Mouse (Mus musculus) stomach, embryonic 16.5 days (tissue): Measurements from ENCODE around the gene Sugct. TPM values are rescaled to one million over a fixed set of nuclear protein-coding genes. Genes with fewer than 3 reads are reported as not detected.

Experiments used
- ATAC-seq: fragments of 200-750 bp; cut with Nextera tagmentation; 2 replicates; pipeline ENCODE4 v1.8.0; 2017; ENCODE audit warnings: moderate number of reproducible peaks, moderate TSS enrichment; ENCODE audit not compliant: insufficient read depth, low FRiP score
- H3K27ac ChIP-seq: fragments of 300-500 bp; sonication (generic); 2 replicates; pipeline ENCODE4 v1.5.1; 2014; ENCODE audit warnings: low read length
- H3K27me3 ChIP-seq: fragments of 300-500 bp; sonication (generic); 2 replicates; pipeline ENCODE4 v1.6.1; 2014; ENCODE audit warnings: low read length, control low read depth, mixed read lengths; ENCODE audit not compliant: control insufficient read depth, insufficient read depth
- H3K36me3 ChIP-seq: fragments of 300-500 bp; sonication (generic); 2 replicates; pipeline ENCODE4 v1.6.1; 2014; ENCODE audit warnings: low read length; ENCODE audit not compliant: control insufficient read depth, insufficient read depth
- H3K4me1 ChIP-seq: fragments of 300-500 bp; sonication (generic); 2 replicates; pipeline ENCODE4 v1.6.1; 2014; ENCODE audit warnings: low read length, control low read depth, mixed read lengths; ENCODE audit not compliant: control insufficient read depth, insufficient read depth
- H3K4me2 ChIP-seq: fragments of 300-500 bp; sonication (generic); 2 replicates; pipeline ENCODE4 v1.6.1; 2014; ENCODE audit warnings: low read depth, low read length, mixed read lengths
- H3K4me3 ChIP-seq: fragments of 300-500 bp; sonication (generic); replicated peaks from 2 replicates; pipeline ENCODE4 v1.5.1; 2014; ENCODE audit warnings: mild to moderate bottlenecking, low read length
- H3K9ac ChIP-seq: fragments of 300-500 bp; sonication (generic); 2 replicates; pipeline ENCODE4 v1.6.1; 2014; ENCODE audit warnings: low read length
- H3K9me3 ChIP-seq: fragments of 300-500 bp; sonication (generic); replicated peaks from 2 replicates; pipeline ENCODE4 v1.6.1; 2016; ENCODE audit warnings: low read length, control low read depth; ENCODE audit not compliant: control insufficient read depth
- WGBS: fragments of 180-500 bp; shearing (Covaris S2); extraction: QIAGEN DNeasy Blood & Tissue Kit; methylation state at CpG from one replicate; pipeline ENCODE4 v1.1.7; 2014; 5-methylcytosine and 5-hydroxymethylcytosine counted together
- polyA plus RNA-seq: library from polyadenylated mRNA; unstranded; fragments of >200 nt; fragmentation: Nextera tagmentation; extraction: Ambion mirVana; gene quantifications from 2 replicates; pipeline ENCODE4 v1.2.1, GENCODE M21; 2015

Gene Sugct
- polyA plus RNA-seq, 1 experiment from 2014 or later: 6.6 TPM

DNA sequence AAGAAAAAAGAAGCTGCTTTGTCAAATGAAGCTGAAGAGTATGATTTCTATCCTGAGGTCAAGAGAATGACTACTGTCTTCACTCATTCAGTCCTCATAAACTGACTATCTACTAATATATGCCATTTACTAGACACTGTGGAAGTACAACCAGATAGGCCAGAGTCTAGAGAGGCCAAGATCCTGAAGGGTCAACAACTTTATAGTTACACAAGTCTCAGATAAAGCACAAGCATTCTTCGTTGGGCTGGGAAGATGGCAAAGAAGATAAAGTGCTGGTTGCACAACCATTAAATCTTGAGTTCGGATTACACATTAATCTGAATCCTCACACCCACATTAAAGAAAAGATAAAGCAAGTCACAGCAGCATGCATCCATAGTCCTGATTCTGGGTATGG lies 653.0 kb downstream of the Sugct start:
- Histone ChIP-seq H3K4me3 (no peak overlapping the region), H3K27me3 (no peaks in the 10 kb centered on the region), H3K4me1 (no peaks in the 10 kb centered on the region), H3K36me3 (no peaks in the 10 kb centered on the region), H3K27ac (no peak overlapping the region), H3K9ac (no peak overlapping the region), H3K4me2 (no peak overlapping the region), H3K9me3 (no peaks in the 10 kb centered on the region)
- no peak for ATAC-seq
- WGBS: 68% methylated on average over 2 of the region's 2 CpGs

DNA sequence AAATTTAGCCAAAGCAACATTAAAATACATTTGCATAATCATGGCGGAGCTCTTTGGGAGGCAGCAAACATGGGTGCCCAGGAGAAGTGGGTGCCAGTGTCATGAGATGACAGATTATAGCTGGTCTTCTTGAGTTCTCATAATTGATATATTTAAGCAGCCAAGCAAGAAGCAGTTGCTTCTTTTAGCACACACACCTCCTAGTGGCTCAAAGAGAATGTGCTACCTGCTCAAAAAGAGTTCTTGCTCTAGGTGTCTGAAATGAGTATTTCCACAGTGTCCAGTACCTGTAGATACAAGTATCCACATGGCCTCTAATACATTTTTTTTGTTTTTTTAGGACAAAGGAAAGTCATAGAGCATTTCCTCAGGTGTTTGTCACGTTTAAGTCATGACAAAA lies 655.6 kb downstream of the Sugct start:
- Histone ChIP-seq H3K9me3 (no peaks in the 10 kb centered on the region), H3K36me3 (no peaks in the 10 kb centered on the region), H3K4me1 (no peaks in the 10 kb centered on the region), H3K4me2 (no peak overlapping the region), H3K27ac (no peak overlapping the region), H3K27me3 (no peaks in the 10 kb centered on the region), H3K9ac (no peak overlapping the region), H3K4me3 (no peak overlapping the region)
- WGBS: 73% methylated on average over 2 of the region's 2 CpGs
- no peak for ATAC-seq

DNA sequence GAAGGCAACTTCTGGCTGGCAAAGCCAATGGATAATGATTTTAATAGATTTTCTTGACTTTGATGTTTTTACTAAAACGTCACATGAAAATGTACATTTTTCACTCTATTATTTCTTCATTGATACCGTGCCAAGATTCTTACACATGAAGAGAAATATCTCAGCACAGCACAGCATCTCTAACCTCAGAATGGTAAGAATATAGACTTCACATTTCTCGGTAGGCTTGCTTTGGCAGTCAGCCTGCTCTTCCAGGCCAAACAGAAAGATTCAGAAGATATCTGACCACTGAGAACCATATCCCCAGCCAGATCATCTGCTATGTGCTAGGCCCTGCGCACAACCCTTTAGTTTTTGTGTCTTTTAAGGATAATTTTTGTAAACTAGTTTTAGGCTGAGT lies 657.0 kb downstream of the Sugct start:
- Histone ChIP-seq H3K4me2 (peak overlapping the region; percentile 4; the same call in 1 of the 2 replicates), H3K27me3 (no peaks in the 10 kb centered on the region), H3K9me3 (no peaks in the 10 kb centered on the region), H3K36me3 (no peaks in the 10 kb centered on the region), H3K9ac (no peak overlapping the region), H3K4me3 (no peak overlapping the region), H3K4me1 (no peaks in the 10 kb centered on the region), H3K27ac (no peak overlapping the region)
- no peak for ATAC-seq
- WGBS: 66% methylated on average over 4 of the region's 4 CpGs

DNA sequence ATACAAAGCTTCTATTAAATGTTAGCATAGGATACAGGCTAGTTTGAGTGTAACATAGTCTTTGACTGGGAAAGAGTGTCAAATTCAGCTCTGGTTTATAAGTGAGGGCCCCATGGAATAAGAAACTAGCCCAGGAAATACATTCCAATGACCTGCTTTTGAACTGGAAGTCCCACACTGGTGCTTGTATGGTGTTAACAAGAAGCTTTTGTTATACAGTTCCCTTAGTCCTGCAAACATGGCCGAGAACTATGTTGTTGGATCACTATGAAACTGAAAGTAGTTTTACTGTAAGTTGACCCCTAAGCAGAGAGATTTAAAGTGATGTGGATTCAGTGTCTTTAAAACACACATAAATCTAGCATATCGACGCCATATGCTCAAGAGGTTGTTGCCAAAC lies 657.5 kb downstream of the Sugct start:
- no peak overlapping the region for H3K27ac ChIP-seq
- no peak for ATAC-seq
- H3K36me3 ChIP-seq: no peaks in the 10 kb centered on the region
- no peaks in the 10 kb centered on the region for H3K4me1 ChIP-seq
- no peak overlapping the region for H3K9ac ChIP-seq
- no peaks in the 10 kb centered on the region for H3K9me3 ChIP-seq
- H3K27me3 ChIP-seq: no peaks in the 10 kb centered on the region
- 49% methylated on average over 3 of the region's 3 CpGs for WGBS
- peak overlapping the region; percentile 4; the same call in 1 of the 2 replicates for H3K4me2 ChIP-seq
- no peak overlapping the region for H3K4me3 ChIP-seq

DNA sequence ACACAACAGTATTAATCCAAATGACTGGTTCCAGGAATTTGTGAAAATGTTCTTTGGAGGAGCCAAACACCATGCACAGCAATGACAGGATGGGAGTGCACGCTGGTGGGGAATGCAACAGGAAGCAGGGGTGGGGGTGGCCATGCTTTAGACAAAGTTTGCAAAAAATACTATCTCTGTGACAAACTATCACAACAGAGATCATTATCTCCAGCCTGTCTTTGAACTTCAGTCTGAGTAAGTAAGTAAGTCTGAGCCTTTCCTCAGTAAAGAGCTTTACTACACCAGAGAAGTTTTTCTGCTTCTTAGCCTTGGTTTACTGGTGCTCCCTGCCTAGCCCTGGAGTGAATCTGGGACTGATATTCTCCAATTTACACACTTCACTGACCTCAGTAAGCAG lies 664.6 kb downstream of the Sugct start:
- 67% methylated on average over 1 of the region's 1 CpGs for WGBS
- no peak overlapping the region for H3K9ac ChIP-seq
- no peak overlapping the region for H3K4me3 ChIP-seq
- H3K4me1 ChIP-seq: no peaks in the 10 kb centered on the region
- no peak for ATAC-seq
- no peak overlapping the region for H3K27ac ChIP-seq
- no peaks in the 10 kb centered on the region; the same call in 1 of the 2 replicates for H3K9me3 ChIP-seq
- H3K36me3 ChIP-seq: no peaks in the 10 kb centered on the region
- no peaks in the 10 kb centered on the region for H3K27me3 ChIP-seq
- H3K4me2 ChIP-seq: no peak overlapping the region

DNA sequence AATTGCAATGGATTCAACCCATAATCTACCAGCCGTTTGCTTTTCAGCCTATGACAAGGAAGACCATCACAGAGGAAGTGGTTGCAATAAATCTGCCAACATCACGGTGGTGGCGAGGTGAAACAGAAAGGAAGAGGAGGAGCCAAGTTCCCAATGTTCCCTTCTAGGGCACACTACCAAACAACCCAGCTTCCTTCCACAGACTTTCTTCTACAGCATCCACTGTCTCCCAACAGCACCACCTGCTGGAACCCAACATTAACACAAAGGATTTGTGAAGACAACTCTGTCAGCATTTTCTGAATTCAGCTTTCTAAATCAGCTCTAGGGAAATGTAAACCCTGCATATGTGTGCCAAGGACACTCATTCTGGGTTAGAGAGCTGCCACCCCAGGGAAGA lies 666.8 kb downstream of the Sugct start:
- Histone ChIP-seq H3K9me3 (no peaks in the 10 kb centered on the region; the same call in 1 of the 2 replicates), H3K27ac (no peak overlapping the region), H3K4me1 (no peaks in the 10 kb centered on the region), H3K27me3 (no peaks in the 10 kb centered on the region), H3K36me3 (no peaks in the 10 kb centered on the region), H3K4me2 (no peak overlapping the region), H3K4me3 (no peak overlapping the region), H3K9ac (no peak overlapping the region)
- WGBS: 47% methylated on average over 3 of the region's 3 CpGs
- ATAC-seq: no peak

DNA sequence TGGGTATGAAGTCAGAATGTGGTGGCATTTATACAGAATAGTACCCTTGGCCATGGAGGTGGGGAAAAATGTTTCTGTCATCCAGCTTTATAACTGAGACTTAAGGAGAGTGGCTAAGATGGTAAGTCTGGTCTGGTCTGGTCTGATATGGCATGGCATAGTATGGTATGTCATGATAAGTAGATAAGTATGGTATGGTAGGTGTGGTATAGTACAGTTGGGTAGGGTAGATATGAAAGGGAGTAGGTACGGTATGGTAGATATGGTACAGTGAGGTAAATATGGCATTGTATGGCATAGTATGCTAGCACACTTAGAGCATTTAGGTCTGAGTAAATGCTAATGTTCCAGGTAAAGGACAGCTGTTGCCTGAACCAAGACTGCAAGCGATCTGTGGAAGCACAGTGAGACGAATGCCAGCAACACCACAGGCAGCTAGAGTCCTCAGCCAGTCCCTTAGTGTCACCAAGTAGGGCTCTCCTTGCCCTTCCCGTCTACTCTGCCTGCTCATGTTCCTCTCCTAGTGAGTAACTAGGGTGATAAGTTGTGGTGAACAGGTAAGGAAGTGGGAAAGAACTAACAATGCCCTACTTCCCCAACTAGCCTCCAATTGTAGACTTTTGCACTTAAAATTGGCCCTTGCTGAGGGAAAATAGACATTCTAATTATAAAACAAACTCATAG lies 667.4 kb downstream of the Sugct start:
- no peaks in the 10 kb centered on the region; the same call in 1 of the 2 replicates for H3K9me3 ChIP-seq
- no peak overlapping the region for H3K9ac ChIP-seq
- no peaks in the 10 kb centered on the region for H3K27me3 ChIP-seq
- H3K36me3 ChIP-seq: no peaks in the 10 kb centered on the region
- no peak overlapping the region for H3K4me3 ChIP-seq
- 92% methylated on average over 4 of the region's 4 CpGs for whole genome bisulfite sequencing
- no peak overlapping the region for H3K27ac ChIP-seq
- ATAC-seq: peak; percentile 66
- H3K4me2 ChIP-seq: no peak overlapping the region
- no peaks in the 10 kb centered on the region for H3K4me1 ChIP-seq

DNA sequence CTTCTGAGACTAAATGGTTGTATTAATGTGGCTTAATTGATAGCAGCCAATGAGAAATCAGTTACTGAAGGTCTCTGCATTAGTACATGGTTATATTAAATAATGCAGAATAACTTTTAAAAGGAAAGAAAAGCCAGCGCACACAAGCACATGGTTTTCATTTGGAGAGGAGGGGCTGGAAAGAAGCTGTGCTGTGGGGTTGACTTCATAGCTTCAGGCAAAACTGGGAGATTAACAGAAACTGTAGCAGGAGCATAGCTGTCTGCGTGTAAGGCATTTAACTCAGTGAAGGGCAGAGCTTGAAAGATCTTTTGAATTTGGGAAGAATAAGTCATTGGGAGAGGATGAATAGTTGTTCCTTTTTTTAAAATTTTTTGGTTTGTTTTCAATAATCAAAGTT lies 668.4 kb downstream of the Sugct start:
- no peak overlapping the region for H3K9ac ChIP-seq
- H3K27me3 ChIP-seq: no peaks in the 10 kb centered on the region
- no peaks in the 10 kb centered on the region; the same call in 1 of the 2 replicates for H3K9me3 ChIP-seq
- 80% methylated on average over 2 of the region's 2 CpGs for WGBS
- ATAC-seq: no peak
- no peak overlapping the region for H3K4me3 ChIP-seq
- no peaks in the 10 kb centered on the region for H3K4me1 ChIP-seq
- no peaks in the 10 kb centered on the region for H3K36me3 ChIP-seq
- no peak overlapping the region for H3K27ac ChIP-seq
- no peak overlapping the region for H3K4me2 ChIP-seq

DNA sequence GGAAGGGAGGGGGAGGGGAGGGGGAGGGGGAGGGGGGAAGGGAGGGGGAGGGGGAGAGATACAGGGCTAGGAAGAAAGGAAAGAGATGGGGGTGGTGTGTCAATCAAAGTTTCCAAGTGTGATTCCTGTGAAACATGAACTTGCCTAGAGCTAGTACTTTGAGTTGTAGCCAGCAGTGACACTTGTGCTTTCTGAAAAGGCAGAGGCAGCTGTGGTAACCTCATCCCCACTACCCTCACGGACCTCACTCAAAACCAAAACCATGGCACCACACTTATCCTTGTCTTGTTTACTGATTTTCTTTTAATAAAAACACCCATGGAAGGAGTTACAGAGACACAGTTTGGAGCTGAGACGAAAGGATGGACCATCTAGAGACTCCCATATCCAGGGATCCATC lies 698.9 kb downstream of the Sugct start:
- no peak overlapping the region for H3K4me2 ChIP-seq
- H3K36me3 ChIP-seq: no peaks in the 10 kb centered on the region
- ATAC-seq: no peak
- no peak overlapping the region for H3K27ac ChIP-seq
- no peaks in the 10 kb centered on the region for H3K27me3 ChIP-seq
- 89% methylated on average over 2 of the region's 2 CpGs for WGBS
- no peaks in the 10 kb centered on the region for H3K9me3 ChIP-seq
- no peak overlapping the region for H3K9ac ChIP-seq
- no peak overlapping the region for H3K4me3 ChIP-seq
- H3K4me1 ChIP-seq: no peaks in the 10 kb centered on the region
